Mouse (Mus musculus) limb, embryonic 12.5 days (tissue): Measurements from ENCODE around the gene Prl3d1. TPM values are rescaled to one million over a fixed set of nuclear protein-coding genes. Genes with fewer than 3 reads are reported as not detected.
"Not testable (repeated sequence)": the region's sequence is repeated elsewhere in the genome, so short reads cannot be mapped to it uniquely, and the experiment has no call there.

Experiments
- ATAC-seq: fragments of 200-750 bp; cut with Nextera tagmentation; 2 replicates; pipeline ENCODE4 v1.8.0; 2017; ENCODE audit warnings: low read depth, moderate TSS enrichment; ENCODE audit not compliant: insufficient number of reproducible peaks, insufficient read depth, low FRiP score, low TSS enrichment
- H3K27ac ChIP-seq: fragments of 300-500 bp; sonication (generic); 2 replicates; pipeline ENCODE4 v1.5.1; 2016; ENCODE audit warnings: mild to moderate bottlenecking, moderate library complexity
- H3K27me3 ChIP-seq: fragments of 300-500 bp; sonication (generic); 2 replicates; pipeline ENCODE4 v1.6.1; 2016; ENCODE audit warnings: mild to moderate bottlenecking, moderate library complexity
- H3K36me3 ChIP-seq: fragments of 300-500 bp; sonication (generic); 2 replicates; pipeline ENCODE4 v1.6.1; 2016; ENCODE audit warnings: mild to moderate bottlenecking, moderate library complexity
- H3K4me1 ChIP-seq: fragments of 300-500 bp; sonication (generic); replicated peaks from 2 replicates; pipeline ENCODE4 v1.6.1; 2016
- H3K4me2 ChIP-seq: fragments of 300-500 bp; sonication (generic); 2 replicates; pipeline ENCODE4 v1.6.1; 2016; ENCODE audit warnings: mild to moderate bottlenecking, moderate library complexity
- H3K4me3 ChIP-seq: fragments of 300-500 bp; sonication (generic); replicated peaks from 2 replicates; pipeline ENCODE4 v1.5.1; 2016; ENCODE audit warnings: mild to moderate bottlenecking
- H3K9ac ChIP-seq: fragments of 300-500 bp; sonication (generic); replicated peaks from 2 replicates; pipeline ENCODE4 v1.6.1; 2016; ENCODE audit warnings: mild to moderate bottlenecking, moderate library complexity
- H3K9me3 ChIP-seq: fragments of 300-500 bp; sonication (generic); 2 replicates; pipeline ENCODE4 v1.6.1; 2016; ENCODE audit warnings: mild to moderate bottlenecking, moderate library complexity
- WGBS: fragments of 180-500 bp; shearing (Covaris S2); methylation state at CpG from one replicate; pipeline ENCODE4 v1.1.7; 2016; 5-methylcytosine and 5-hydroxymethylcytosine counted together
- polyA plus RNA-seq: library from polyadenylated mRNA; unstranded; fragments of >200 nt; fragmentation: Nextera tagmentation; extraction: Ambion mirVana; gene quantifications from 2 replicates; pipeline ENCODE4 v1.2.1, GENCODE M21; 2016

The Prl3d1 gene
- polyA plus RNA-seq = not detected in 2 replicates

- not testable (repeated sequence) for H3K27me3 ChIP-seq, H3K4me1 ChIP-seq, H3K4me3 ChIP-seq, H3K9me3 ChIP-seq, H3K27ac ChIP-seq, H3K4me2 ChIP-seq, ATAC-seq, H3K36me3 ChIP-seq, H3K9ac ChIP-seq
- 89% methylated on average over 5 of the region's 5 CpGs for WGBS
Measured at GRCm38 (mm10) chr13:27093890-27094289, at the start of gene Prl3d1. TSS of gene Prl3d1 (plus strand) at chr13:27094190.

- Histone ChIP-seq H3K36me3 (no peaks in the 10 kb centered on the region), H3K27me3 (no peaks in the 10 kb centered on the region), H3K4me3 (no peak within 1 kb of the TSS), H3K27ac (no peak within 1 kb of the TSS), H3K4me1 (no peaks in the 10 kb centered on the region), H3K9me3 (no peaks in the 10 kb centered on the region), H3K9ac (no peak within 1 kb of the TSS), H3K4me2 (no peak within 1 kb of the TSS)
- 89% methylated on average over 1 of the region's 1 CpGs for WGBS
- no peak for ATAC-seq
Measured at GRCm38 (mm10) chr13:27057270-27057669, 36.7 kb upstream of the Prl3d1 start, which contains the start of gene Prl. TSS of gene Prl (plus strand) at chr13:27057570.

GRCm38 (mm10) chr13:27059177-27059576 lies 34.8 kb upstream of the Prl3d1 start:
- Histone ChIP-seq H3K9me3 (no peaks in the 10 kb centered on the region), H3K4me3 (no peak overlapping the region), H3K9ac (no peak overlapping the region), H3K36me3 (no peaks in the 10 kb centered on the region), H3K4me2 (no peak overlapping the region), H3K4me1 (no peaks in the 10 kb centered on the region), H3K27ac (no peak overlapping the region), H3K27me3 (no peaks in the 10 kb centered on the region)
- WGBS = 93% methylated on average over 7 of the region's 7 CpGs
- no peak for ATAC-seq

DNA sequence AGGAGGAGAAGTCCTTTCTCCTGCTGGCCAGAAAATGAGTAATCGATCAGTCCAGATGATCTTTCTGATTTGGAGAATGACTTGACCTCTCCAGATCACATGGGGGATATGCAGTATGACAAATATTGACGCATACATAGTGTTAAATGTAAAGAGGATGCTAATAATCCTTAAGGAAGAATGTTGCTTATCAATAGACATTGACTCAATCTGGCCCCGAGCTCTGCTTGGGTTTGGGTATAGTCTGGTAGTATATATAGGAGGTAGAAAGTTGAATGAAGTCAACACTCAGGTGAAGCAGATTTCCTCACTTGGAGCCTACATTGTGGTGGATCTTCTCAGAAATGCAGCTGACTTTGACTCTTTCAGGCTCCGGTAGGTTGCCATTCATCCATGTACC lies 27.4 kb downstream of the Prl3d1 start, which contains the start of gene Prl3d2:
Gene Prl3d2 (plus strand): TSS at position 301 of the 400 bp plus-strand sequence.
- not testable (repeated sequence) for H3K9ac ChIP-seq, H3K27me3 ChIP-seq, H3K4me2 ChIP-seq, H3K4me3 ChIP-seq, H3K27ac ChIP-seq, ATAC-seq, H3K9me3 ChIP-seq, H3K4me1 ChIP-seq, H3K36me3 ChIP-seq
- 88% methylated on average over 4 of the region's 4 CpGs for WGBS

- no peak for ATAC-seq
- Histone ChIP-seq H3K4me2 (no peak overlapping the region), H3K27ac (no peak overlapping the region), H3K4me3 (no peak overlapping the region), H3K9me3 (no peaks in the 10 kb centered on the region), H3K4me1 (no peaks in the 10 kb centered on the region), H3K27me3 (no peaks in the 10 kb centered on the region), H3K36me3 (no peaks in the 10 kb centered on the region), H3K9ac (no peak overlapping the region)
- 63% methylated on average over 1 of the region's 1 CpGs for WGBS
Measured at GRCm38 (mm10) chr13:27148264-27148663, 54.3 kb downstream of the Prl3d1 start.

Other genes starting within 250 kb of the Prl3d1 start
- not detected in 2 replicates for gene Prl, start 36.6 kb upstream of the Prl3d1 start, polyA plus RNA-seq
- gene Prl3d2, start 27.5 kb downstream of the Prl3d1 start, polyA plus RNA-seq = not detected in 2 replicates
- not detected in 2 replicates for gene Prl3d3, start 62.6 kb downstream of the Prl3d1 start, polyA plus RNA-seq
- gene Prl3c1, start 102.5 kb downstream of the Prl3d1 start, polyA plus RNA-seq = not detected in 2 replicates
- gene Prl3b1, start 147.7 kb downstream of the Prl3d1 start, polyA plus RNA-seq = not detected in 2 replicates
- gene Prl3a1, start 165.2 kb downstream of the Prl3d1 start, polyA plus RNA-seq = not detected in 2 replicates
- gene Prl6a1, start 218.4 kb downstream of the Prl3d1 start, polyA plus RNA-seq = not detected in 2 replicates